Mouse (Mus musculus) lung, embryonic 14.5 days (tissue): ENCODE results near the gene Bves. TPM values are rescaled to one million over a fixed set of nuclear protein-coding genes. Genes with fewer than 3 reads are reported as not detected.

Source experiments
- ATAC-seq: fragments of 200-750 bp; cut with Nextera tagmentation; 2 replicates; pipeline ENCODE4 v1.8.0; 2017; ENCODE audit warnings: mild to moderate bottlenecking, moderate TSS enrichment, moderate library complexity; ENCODE audit not compliant: insufficient read depth
- DNase-seq: peaks from one replicate; pipeline ENCODE4 v3.0.0-alpha.2; 2015
- H3K27ac ChIP-seq: fragments of 300-500 bp; sonication (generic); 2 replicates; pipeline ENCODE4 v1.5.1; 2014; ENCODE audit warnings: low read depth, mild to moderate bottlenecking, moderate library complexity
- H3K27me3 ChIP-seq: fragments of 300-500 bp; sonication (generic); 2 replicates; pipeline ENCODE4 v1.6.1; 2014; ENCODE audit warnings: low read length, control low read depth; ENCODE audit not compliant: insufficient read depth
- H3K36me3 ChIP-seq: fragments of 300-500 bp; sonication (generic); 2 replicates; pipeline ENCODE4 v1.6.1; 2014; ENCODE audit warnings: control low read depth; ENCODE audit not compliant: insufficient read depth
- H3K4me1 ChIP-seq: fragments of 300-500 bp; sonication (generic); 2 replicates; pipeline ENCODE4 v1.6.1; 2014; ENCODE audit warnings: antibody characterized with exemption, control low read depth; ENCODE audit not compliant: insufficient read depth
- H3K4me2 ChIP-seq: fragments of 300-500 bp; sonication (generic); 2 replicates; pipeline ENCODE4 v1.6.1; 2014; ENCODE audit warnings: mild to moderate bottlenecking
- H3K4me3 ChIP-seq: fragments of 300-500 bp; sonication (generic); 2 replicates; pipeline ENCODE4 v1.5.1; 2014; ENCODE audit warnings: low read depth, low read length
- H3K9ac ChIP-seq: fragments of 300-500 bp; sonication (generic); 2 replicates; pipeline ENCODE4 v1.6.1; 2014
- H3K9me3 ChIP-seq: fragments of 300-500 bp; sonication (generic); 2 replicates; pipeline ENCODE4 v1.6.1; 2016; ENCODE audit warnings: low read depth, low read length, control low read depth
- CTCF ChIP-seq: IDR thresholded peaks from 2 replicates; pipeline ENCODE4 v1.5.1; 2016; ENCODE audit warnings: antibody characterized with exemption, low read depth
- WGBS: fragments of 180-500 bp; shearing (Covaris S2); extraction: QIAGEN DNeasy Blood & Tissue Kit; methylation state at CpG from one replicate; pipeline ENCODE4 v1.1.7; 2014; 5-methylcytosine and 5-hydroxymethylcytosine counted together
- polyA plus RNA-seq: library from polyadenylated mRNA; unstranded; fragments of >200 nt; fragmentation: Nextera tagmentation; extraction: Ambion mirVana; gene quantifications from 2 replicates; pipeline ENCODE4 v1.2.1, GENCODE M21; 2014

Bves gene
- polyA plus RNA-seq, 1 experiment from 2014 or later = 1.2 TPM

DNA sequence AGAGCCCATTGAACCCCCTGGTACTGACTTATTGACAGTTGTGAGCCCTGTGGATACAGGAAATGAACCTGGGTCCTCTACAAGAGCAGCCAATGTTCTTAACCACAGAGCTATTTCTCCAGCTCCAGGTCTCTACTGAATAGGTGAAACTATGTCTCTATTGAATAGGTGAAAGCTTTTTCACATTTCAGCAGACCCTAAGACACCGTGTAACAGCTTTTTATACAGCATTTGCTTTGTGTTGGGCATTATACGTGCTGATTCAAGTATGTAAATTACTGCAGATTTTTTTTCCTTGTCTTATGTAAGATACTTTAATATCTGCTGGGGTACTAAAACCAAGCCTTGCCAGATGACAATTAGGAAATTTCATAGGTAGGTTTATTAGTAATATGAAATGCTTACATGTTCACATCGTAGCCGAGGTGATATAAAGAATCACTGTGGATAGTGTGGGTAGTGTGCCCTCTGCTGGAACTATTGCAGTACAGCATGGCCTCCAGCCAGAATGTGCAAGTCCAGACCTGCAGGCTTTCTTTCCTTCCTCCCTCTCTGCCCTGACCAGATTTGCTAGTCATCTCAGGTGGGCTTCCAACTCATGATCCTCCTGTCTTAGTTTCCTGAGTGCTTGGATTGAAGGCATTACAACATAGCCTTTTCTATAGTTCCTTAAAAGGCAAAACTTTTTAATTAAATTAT, 37.6 kb downstream of the Bves start:
- Histone ChIP-seq H3K4me1 (no peaks in the 10 kb centered on the region), H3K36me3 (no peaks in the 10 kb centered on the region), H3K9me3 (no peaks in the 10 kb centered on the region), H3K27me3 (no peaks in the 10 kb centered on the region), H3K4me2 (no peak overlapping the region), H3K27ac (no peak overlapping the region), H3K4me3 (no peak overlapping the region), H3K9ac (no peak overlapping the region)
- peak; percentile 91 for DNase-seq
- 42% methylated on average over 4 of the region's 4 CpGs for WGBS
- TF ChIP-seq CTCF = peak; percentile 92
- ATAC-seq = peak; percentile 63; the same call in 1 of the 2 replicates

DNA sequence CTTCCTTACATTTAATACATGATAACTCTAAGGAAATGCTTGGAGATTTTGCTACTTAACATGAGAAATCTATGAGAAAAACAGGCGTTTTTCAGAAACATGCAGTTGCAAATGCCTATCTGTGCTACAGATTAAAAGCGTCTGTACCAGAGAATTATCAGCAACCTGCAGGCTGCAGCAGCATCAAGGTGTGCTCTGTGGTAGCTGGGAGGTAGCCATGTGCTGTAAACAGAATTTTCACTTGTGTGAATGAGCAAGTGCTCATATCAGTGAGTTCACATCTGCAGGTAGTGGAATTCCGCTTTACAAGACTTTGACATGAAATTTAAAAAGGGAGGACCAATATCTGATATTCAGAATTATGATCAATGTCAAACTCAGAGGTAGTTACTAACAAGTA, 42.7 kb downstream of the Bves start:
- H3K4me3 ChIP-seq = no peak overlapping the region
- 71% methylated on average over 3 of the region's 3 CpGs for whole genome bisulfite sequencing
- ATAC-seq (no peak), DNase-seq (no peak)
- no peaks in the 10 kb centered on the region for H3K9me3 ChIP-seq
- no peak for TF ChIP-seq CTCF
- no peak overlapping the region for H3K27ac ChIP-seq
- no peak overlapping the region for H3K4me2 ChIP-seq
- H3K9ac ChIP-seq = no peak overlapping the region
- H3K36me3 ChIP-seq = no peaks in the 10 kb centered on the region
- H3K27me3 ChIP-seq = no peaks in the 10 kb centered on the region
- no peaks in the 10 kb centered on the region for H3K4me1 ChIP-seq

DNA sequence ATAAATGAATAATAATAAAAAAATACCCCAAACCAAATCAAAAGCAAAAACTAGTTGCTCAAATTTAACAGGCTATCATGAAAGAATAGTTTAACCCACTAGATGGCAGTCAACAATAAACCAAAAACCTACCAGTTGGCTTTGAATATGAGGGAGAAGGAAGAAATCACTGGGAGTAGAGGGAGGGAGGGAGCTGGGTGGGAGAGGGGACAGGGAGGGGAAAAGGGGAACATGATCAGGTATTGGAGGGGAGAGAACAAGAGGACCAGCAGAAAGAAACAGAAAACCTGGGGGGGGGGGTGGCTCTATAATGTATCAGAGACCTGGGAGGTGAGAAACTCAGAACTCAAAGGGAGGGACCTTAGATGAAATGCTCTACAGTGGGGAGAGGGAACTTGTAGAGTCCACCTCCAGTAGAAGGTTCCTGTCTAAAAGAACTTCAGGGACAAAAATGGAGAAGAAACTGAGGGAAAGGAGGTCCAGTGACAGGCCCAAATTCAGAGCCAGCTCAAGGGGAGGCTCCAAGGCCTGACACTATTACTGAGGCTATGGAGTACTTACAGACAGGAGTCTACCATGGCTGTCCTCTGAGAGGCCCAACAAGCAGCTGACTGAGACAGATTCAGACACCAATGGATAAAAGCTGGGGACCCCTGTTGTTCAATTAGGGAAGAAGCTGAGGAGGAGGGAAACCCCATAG, 46.5 kb downstream of the Bves start:
- Histone ChIP-seq H3K4me1 (no peaks in the 10 kb centered on the region), H3K27me3 (no peaks in the 10 kb centered on the region), H3K36me3 (no peaks in the 10 kb centered on the region), H3K27ac (no peak overlapping the region), H3K4me2 (no peak overlapping the region), H3K4me3 (no peak overlapping the region), H3K9me3 (no peaks in the 10 kb centered on the region), H3K9ac (no peak overlapping the region)
- ATAC-seq = no peak
- peak; percentile 71 for DNase-seq
- TF ChIP-seq CTCF = peak; percentile 33; the same call in 1 of the 2 replicates

DNA sequence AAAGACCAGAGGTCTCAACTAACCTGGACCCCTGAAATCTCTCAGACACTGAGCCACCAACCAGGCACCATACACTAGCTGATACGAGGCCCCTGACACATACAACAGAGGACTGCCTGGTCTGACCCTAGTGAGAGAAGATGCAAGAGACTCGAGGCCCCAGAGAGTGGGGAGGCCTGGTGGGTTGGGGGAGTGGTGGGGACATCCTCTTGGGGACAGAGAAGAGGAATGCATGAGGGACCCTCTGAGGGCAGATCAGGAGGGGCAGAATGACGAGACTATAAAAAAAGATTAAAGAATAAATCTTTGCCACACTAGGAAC, 47.0 kb downstream of the Bves start:
- Histone ChIP-seq H3K4me2 (no peak overlapping the region), H3K27ac (no peak overlapping the region), H3K9me3 (no peaks in the 10 kb centered on the region), H3K4me3 (no peak overlapping the region), H3K4me1 (no peaks in the 10 kb centered on the region), H3K27me3 (no peaks in the 10 kb centered on the region), H3K36me3 (no peaks in the 10 kb centered on the region), H3K9ac (no peak overlapping the region)
- no peak for TF ChIP-seq CTCF
- ATAC-seq = no peak
- WGBS = 45% methylated on average over 3 of the region's 3 CpGs
- no peak for DNase-seq

GRCm38 (mm10) chr10:45398211-45398610, 62.6 kb downstream of the Bves start:
- WGBS = 68% methylated on average over 1 of the region's 1 CpGs
- ATAC-seq (no peak), DNase-seq (no peak)
- Histone ChIP-seq H3K4me2 (no peak overlapping the region), H3K27me3 (no peaks in the 10 kb centered on the region), H3K4me3 (no peak overlapping the region), H3K4me1 (no peaks in the 10 kb centered on the region), H3K9ac (no peak overlapping the region), H3K36me3 (no peaks in the 10 kb centered on the region), H3K27ac (no peak overlapping the region), H3K9me3 (no peaks in the 10 kb centered on the region)
- no peak for TF ChIP-seq CTCF

GRCm38 (mm10) chr10:45399702-45400243, 64.2 kb downstream of the Bves start:
- H3K4me3 ChIP-seq = no peak overlapping the region
- no peak overlapping the region for H3K27ac ChIP-seq
- H3K27me3 ChIP-seq = no peaks in the 10 kb centered on the region
- 48% methylated on average over 7 of the region's 7 CpGs for WGBS
- H3K36me3 ChIP-seq = no peaks in the 10 kb centered on the region
- DNase-seq (no peak), ATAC-seq (no peak)
- H3K4me2 ChIP-seq = no peak overlapping the region
- no peak for TF ChIP-seq CTCF
- no peaks in the 10 kb centered on the region for H3K9me3 ChIP-seq
- H3K4me1 ChIP-seq = no peaks in the 10 kb centered on the region
- no peak overlapping the region for H3K9ac ChIP-seq

DNA sequence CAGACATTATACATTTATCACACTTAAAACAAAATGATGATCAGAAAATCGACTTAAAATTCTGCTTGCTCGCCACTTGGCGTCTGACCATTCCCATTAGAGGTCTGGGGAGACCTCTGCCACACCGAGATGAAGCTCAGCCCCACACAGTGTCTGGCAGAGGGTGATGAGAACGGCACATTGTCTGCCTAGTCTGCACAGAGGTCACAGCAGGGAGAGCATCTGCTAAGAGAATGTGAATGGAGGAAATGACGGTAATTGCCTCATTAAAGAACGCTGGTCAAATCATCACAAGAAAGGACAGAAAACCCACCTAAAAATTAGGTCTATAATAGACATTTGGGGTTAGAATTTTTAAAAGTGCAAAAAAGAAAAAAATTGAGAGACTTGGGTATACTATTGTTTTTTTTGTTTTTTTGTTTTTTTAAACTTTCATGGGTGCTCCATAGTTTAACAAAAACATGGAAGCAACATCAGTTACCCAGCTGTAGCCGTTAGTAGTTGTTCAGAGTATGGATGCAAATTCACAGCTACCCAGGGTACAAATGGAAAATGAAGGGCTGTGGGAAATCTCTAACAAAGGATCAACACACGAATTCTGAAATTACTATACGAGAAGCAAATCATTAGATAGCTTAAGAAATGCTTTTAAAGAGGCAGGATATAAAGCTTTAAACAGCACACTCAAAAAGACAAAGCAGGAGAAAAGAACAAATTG, 75.2 kb downstream of the Bves start:
- Histone ChIP-seq H3K9ac (no peak overlapping the region), H3K4me2 (no peak overlapping the region), H3K9me3 (no peaks in the 10 kb centered on the region), H3K27ac (no peak overlapping the region), H3K27me3 (no peaks in the 10 kb centered on the region), H3K36me3 (no peaks in the 10 kb centered on the region), H3K4me1 (no peaks in the 10 kb centered on the region), H3K4me3 (no peak overlapping the region)
- no peak for DNase-seq
- no peak for TF ChIP-seq CTCF
- ATAC-seq = no peak
- WGBS = 57% methylated on average over 10 of the region's 10 CpGs
